Mouse (Mus musculus): ENCODE results near the gene Ormdl3. TPM values are rescaled to one million over a fixed set of nuclear protein-coding genes. Genes with fewer than 3 reads are reported as not detected.

Gene Ormdl3
- total and polyA plus RNA-seq, 3 experiments, result 40.2 to 61.2 (median 40.9) TPM

DNA sequence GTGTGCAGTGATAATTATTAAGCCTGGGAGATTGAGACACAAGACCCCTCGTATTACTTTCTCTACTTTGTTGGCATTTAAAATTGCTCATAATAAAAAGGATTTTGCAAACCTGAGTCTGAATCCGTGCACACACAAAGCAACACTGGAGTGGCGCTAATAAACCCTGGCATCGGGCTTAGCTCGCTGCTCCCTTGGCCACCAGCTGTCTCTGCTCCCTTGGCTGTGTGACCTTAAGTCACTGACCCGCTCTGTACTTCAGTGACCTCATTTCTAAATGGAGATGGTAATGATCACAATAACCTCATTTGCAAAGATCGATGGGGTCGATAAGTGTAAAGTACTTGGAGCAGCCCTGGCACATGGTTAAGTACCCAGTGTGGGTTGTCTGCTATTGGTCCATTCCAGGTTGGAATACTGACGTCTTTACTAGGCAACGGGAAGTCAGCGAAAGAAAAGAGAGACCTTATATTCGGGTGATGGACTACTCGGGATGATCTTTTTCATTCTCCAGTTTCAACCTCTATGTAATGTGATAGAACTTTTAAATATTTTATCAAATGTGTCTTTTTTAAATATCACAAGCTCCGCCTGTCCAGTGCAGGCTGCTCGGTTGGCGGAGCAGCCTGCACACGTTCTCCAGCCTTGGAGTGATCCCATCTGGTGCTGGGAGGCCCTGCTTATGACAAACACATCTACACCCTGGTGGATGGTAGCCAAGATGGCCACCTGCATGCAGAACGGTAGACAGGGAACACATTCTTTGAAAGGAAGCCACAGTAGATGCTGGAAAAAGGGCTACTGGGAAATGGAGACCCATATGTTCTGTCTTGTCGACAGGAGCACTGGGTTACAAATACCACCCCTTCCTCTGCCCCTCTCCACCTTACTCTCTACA, 3.6 kb upstream of the Ormdl3 start:
- 66% methylated on average over 19 of the region's 19 CpGs for WGBS
- DNase-seq, result no peak
- Histone ChIP-seq H3K36me3 (ENCODE audit: control insufficient read depth, insufficient read depth, low read length) (no peaks in the 10 kb centered on the region), H3K4me1 (ENCODE audit: control insufficient read depth, insufficient read depth, low read length) (peaks cover 5% of the 10 kb centered on the region), H3K27ac (no peak overlapping the region), H3K4me3 (no peak overlapping the region), H3K27me3 (ENCODE audit: control insufficient read depth, insufficient read depth, low read length) (no peaks in the 10 kb centered on the region), H3K79me2 (replicated peaks; ENCODE audit: control insufficient read depth, insufficient read depth, low read length) (no peaks in the 10 kb centered on the region), H3K9ac (ENCODE audit: low read depth, low read length) (no peak overlapping the region)
- no peak for TF ChIP-seq POLR2A (IDR thresholded peaks at IDR 0.05; ENCODE audit: insufficient read depth, low read depth, low read length)
- TF ChIP-seq CTCF (IDR thresholded peaks at IDR 0.05), result no peak
- TF ChIP-seq EP300 (IDR thresholded peaks at IDR 0.05; ENCODE audit: insufficient read depth, low read depth, low read length), result no peak
- intact Hi-C loops (cut with DNase I), result no loop called here

DNA sequence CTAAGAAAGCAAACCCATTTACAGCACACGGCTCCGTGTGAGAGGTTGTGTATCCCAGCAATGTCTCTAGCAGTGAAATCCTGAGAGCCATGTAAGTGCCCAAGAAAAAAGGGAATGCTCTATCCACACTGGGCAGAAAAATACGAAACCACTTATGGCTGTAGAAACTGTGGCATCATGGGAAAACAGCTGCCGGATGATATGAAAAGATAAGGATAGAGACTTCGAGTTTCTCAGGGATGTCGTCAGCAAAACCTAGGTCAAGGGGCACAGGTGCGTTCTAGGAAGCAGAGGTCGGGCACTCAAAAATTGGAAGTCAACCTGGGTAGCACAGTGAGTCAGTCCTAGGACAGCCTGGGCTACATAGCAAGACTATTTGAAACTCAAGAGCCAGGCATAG, 2.1 kb upstream of the Ormdl3 start:
- WGBS, result 59% methylated on average over 8 of the region's 8 CpGs
- intact Hi-C loops (cut with DNase I), result no loop called here

DNA sequence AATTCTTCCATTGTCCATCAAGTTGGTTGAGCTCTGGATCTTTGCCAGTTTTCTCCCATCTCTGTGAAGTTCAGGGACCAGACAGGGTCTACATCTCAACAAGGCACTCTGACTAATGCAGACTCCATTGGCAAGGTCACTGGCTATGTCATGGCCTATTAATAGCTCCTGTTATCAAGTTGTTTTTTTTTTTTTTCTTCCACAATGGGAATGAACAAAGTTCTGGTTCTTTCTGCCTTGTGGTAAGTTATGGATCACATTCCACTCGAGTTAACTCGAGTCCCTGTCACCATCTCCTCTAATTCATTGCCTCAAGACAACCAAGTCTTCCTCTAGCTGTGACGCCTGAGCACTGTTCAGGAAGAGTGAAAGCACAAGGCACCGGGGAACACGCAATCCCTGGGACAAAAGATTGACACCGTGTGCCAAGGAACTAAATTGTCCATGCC, 1.7 kb upstream of the Ormdl3 start:
- H3K9ac ChIP-seq (ENCODE audit: low read depth, low read length), result peak overlapping the region; percentile 8; the same call in 1 of the 2 replicates
- H3K27ac ChIP-seq, result peak overlapping the region; percentile 90
- TF ChIP-seq CTCF (IDR thresholded peaks at IDR 0.05) (no peak), EP300 (IDR thresholded peaks at IDR 0.05; ENCODE audit: insufficient read depth, low read depth, low read length) (no peak), POLR2A (IDR thresholded peaks at IDR 0.05; ENCODE audit: insufficient read depth, low read depth, low read length) (no peak)
- H3K27me3 ChIP-seq (ENCODE audit: control insufficient read depth, insufficient read depth, low read length), result no peaks in the 10 kb centered on the region
- intact Hi-C loops (cut with DNase I), result no loop called here
- no peaks in the 10 kb centered on the region for H3K36me3 ChIP-seq (ENCODE audit: control insufficient read depth, insufficient read depth, low read length)
- H3K4me3 ChIP-seq, result no peak overlapping the region
- no peaks in the 10 kb centered on the region for H3K79me2 ChIP-seq (replicated peaks; ENCODE audit: control insufficient read depth, insufficient read depth, low read length)
- no peak for DNase-seq
- peaks cover 11% of the 10 kb centered on the region for H3K4me1 ChIP-seq (ENCODE audit: control insufficient read depth, insufficient read depth, low read length)
- WGBS, result 9% methylated on average over 6 of the region's 6 CpGs

More for the DNA sequence above, 2.1 kb upstream of the Ormdl3 start:
- no peaks in the 10 kb centered on the region for H3K27me3 ChIP-seq (ENCODE audit: control insufficient read depth, insufficient read depth, low read length)
- H3K9ac ChIP-seq (ENCODE audit: low read depth, low read length), result peak overlapping the region; percentile 8; the same call in 1 of the 2 replicates
- no peak for DNase-seq
- no peaks in the 10 kb centered on the region for H3K36me3 ChIP-seq (ENCODE audit: control insufficient read depth, insufficient read depth, low read length)
- peak overlapping the region; percentile 90 for H3K27ac ChIP-seq
- no peak overlapping the region for H3K4me3 ChIP-seq
- no peaks in the 10 kb centered on the region for H3K79me2 ChIP-seq (replicated peaks; ENCODE audit: control insufficient read depth, insufficient read depth, low read length)
- TF ChIP-seq POLR2A (IDR thresholded peaks at IDR 0.05; ENCODE audit: insufficient read depth, low read depth, low read length) (no peak), CTCF (IDR thresholded peaks at IDR 0.05) (no peak), EP300 (IDR thresholded peaks at IDR 0.05; ENCODE audit: insufficient read depth, low read depth, low read length) (no peak)
- H3K4me1 ChIP-seq (ENCODE audit: control insufficient read depth, insufficient read depth, low read length), result peaks cover 10% of the 10 kb centered on the region

DNA sequence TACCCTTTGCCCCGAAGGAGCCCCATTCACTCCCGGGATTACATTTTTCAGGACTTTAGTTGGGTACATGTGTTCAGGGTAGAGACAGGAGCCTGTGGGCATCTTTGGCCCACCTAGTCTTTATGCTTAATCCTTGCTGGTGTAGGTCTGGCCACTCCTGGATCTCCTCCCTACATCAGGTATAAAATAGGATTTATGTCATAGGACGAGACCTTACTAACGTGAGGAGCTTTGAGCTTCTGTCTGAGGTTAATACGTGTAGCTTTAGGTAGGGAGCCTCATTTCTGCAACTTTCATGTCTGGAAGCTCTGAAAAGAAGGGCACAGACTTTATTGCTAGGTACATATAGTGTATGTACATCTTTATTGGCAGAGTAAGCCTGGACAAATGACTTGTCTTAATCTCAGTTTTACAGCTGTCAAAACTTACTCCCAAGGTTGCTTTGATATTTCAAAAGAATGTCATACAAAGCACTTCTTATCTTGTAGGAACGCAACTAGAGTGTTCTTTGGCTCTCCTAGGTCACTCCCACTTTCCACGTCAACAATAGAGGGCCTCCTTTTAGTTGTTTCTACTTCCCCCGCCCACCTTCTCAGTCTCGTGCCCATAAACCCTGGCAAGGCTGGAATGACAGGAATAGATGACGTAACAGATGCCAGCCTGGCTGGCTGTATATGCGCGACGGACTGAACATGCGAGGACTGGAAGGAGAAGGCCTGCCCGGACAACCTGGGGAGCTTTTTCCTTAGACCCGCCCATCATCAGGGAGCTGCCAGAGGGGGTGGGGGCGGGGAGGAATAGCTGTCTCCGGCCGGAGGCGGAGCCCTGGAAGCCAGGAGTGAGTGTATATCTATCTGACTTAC, 747 bp upstream of the Ormdl3 start:
- DNase-seq, result peak; percentile 87 to 88
- H3K9ac ChIP-seq (ENCODE audit: low read depth, low read length), result peak overlapping the region; percentile 25
- H3K4me1 ChIP-seq (ENCODE audit: control insufficient read depth, insufficient read depth, low read length), result peaks cover 11% of the 10 kb centered on the region

DNA sequence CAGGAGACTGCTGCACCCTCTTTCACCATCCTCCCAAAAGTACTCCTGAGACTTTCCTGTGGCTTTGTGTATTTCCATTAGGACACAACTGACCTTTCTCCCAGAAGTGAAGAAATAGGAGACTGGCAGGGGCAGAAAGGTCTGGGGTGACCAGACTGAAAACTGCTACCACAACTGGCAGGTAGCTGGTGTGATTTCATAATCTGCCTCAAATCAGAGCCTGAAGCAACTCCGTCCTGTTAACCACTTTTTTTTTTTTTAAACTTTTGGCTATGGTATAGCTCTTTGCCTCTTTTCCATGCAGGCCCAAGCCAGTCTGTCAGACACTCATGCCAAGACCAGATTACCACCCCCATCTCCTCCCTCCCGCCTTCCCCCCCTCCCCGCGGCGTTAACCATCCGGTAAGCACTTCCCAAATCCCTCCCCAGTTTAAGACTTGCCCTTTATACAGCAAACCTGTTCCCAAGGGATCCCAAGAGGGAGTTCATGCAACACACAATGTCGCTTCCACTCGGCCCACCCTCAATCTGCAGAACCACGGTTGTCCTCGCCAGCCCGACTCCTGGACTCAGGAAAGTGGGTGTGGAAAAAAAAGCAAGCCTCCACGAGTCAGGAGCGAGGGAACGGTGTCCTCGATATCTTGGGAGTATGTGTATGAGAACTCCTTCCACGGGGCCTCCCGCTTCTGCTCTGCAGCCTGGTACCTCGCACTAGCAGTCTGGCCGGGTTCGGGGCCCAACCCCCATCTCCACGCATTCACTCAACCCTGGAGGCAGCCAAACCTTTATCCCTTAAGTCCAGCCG, 879 bp downstream of the Ormdl3 start:
- Histone ChIP-seq H3K79me2 (replicated peaks; ENCODE audit: control insufficient read depth, insufficient read depth, low read length) (no peaks in the 10 kb centered on the region), H3K36me3 (ENCODE audit: control insufficient read depth, insufficient read depth, low read length) (no peaks in the 10 kb centered on the region), H3K4me3 (peak overlapping the region; percentile 72), H3K4me1 (ENCODE audit: control insufficient read depth, insufficient read depth, low read length) (peaks cover 11% of the 10 kb centered on the region), H3K27ac (peak overlapping the region; percentile 90), H3K27me3 (ENCODE audit: control insufficient read depth, insufficient read depth, low read length) (no peaks in the 10 kb centered on the region), H3K9ac (ENCODE audit: low read depth, low read length) (peak overlapping the region; percentile 85)
- TF ChIP-seq EP300 (IDR thresholded peaks at IDR 0.05; ENCODE audit: insufficient read depth, low read depth, low read length) (no peak), POLR2A (IDR thresholded peaks at IDR 0.05; ENCODE audit: insufficient read depth, low read depth, low read length) (peak; percentile 22; the same call in 1 of the 2 replicates)
- intact Hi-C loops (cut with DNase I), result loop anchor here (2.0 kb wide), 1 partner anchor 321 kb away; the partner anchor contains the start of gene Cdc6
- WGBS, result 2% methylated on average over 22 of the region's 22 CpGs
- DNase-seq, result peak; percentile 45 to 51

More for the DNA sequence above, 747 bp upstream of the Ormdl3 start:
- H3K27me3 ChIP-seq (ENCODE audit: control insufficient read depth, insufficient read depth, low read length), result no peaks in the 10 kb centered on the region
- H3K36me3 ChIP-seq (ENCODE audit: control insufficient read depth, insufficient read depth, low read length), result no peaks in the 10 kb centered on the region
- WGBS, result 8% methylated on average over 20 of the region's 20 CpGs
- intact Hi-C loops (cut with DNase I), result loop anchor here (2.0 kb wide), 1 partner anchor 319 kb away; the partner anchor contains the start of gene Cdc6
- TF ChIP-seq POLR2A (IDR thresholded peaks at IDR 0.05; ENCODE audit: insufficient read depth, low read depth, low read length) (0 out of 2 replicates have a peak, but pooled peaks have one; percentile 34), EP300 (IDR thresholded peaks at IDR 0.05; ENCODE audit: insufficient read depth, low read depth, low read length) (peak; percentile 42; the same call in 1 of the 2 replicates), CTCF (IDR thresholded peaks at IDR 0.05) (no peak)
- peak overlapping the region; percentile 72 for H3K4me3 ChIP-seq
- H3K27ac ChIP-seq, result peak overlapping the region; percentile 90
- H3K79me2 ChIP-seq (replicated peaks; ENCODE audit: control insufficient read depth, insufficient read depth, low read length), result no peaks in the 10 kb centered on the region

Data from heart, adult 2 months (tissue).